Mouse (Mus musculus) heart, adult 8-10 months (tissue): ENCODE measurements around the gene Pou3f1. TPM values are rescaled to one million over a fixed set of nuclear protein-coding genes. Genes with fewer than 3 reads are reported as not detected.

Experiments
- DNase-seq: peaks from one replicate; pipeline ENCODE4 v3.0.0; 2022; ENCODE audit warnings: low spot score
- total RNA-seq, 4 experiments: library from RNA; stranded (reverse); gene quantifications; 2 replicates each; pipeline ENCODE4 v1.2.4; 2022

Gene Pou3f1
- total RNA-seq, result under 1 TPM; 0.09 to 0.31 (median 0.14) TPM

- no peak for DNase-seq
Measured at GRCm38 (mm10) chr4:124656518-124656853, at the start of gene Pou3f1. Pou3f1 (plus strand) TSS chr4:124656807.

- no peak for DNase-seq
Measured at GRCm38 (mm10) chr4:124607166-124607565, 49.4 kb upstream of the Pou3f1 start.

- DNase-seq, result no peak
Measured at GRCm38 (mm10) chr4:124610066-124610465, 46.5 kb upstream of the Pou3f1 start.

- DNase-seq, result no peak
Measured at GRCm38 (mm10) chr4:124610703-124611102, 45.9 kb upstream of the Pou3f1 start, which contains the start of gene 3100002H09Rik. 3100002H09Rik (minus strand) TSS chr4:124610803.

GRCm38 (mm10) chr4:124611768-124612167 is 44.8 kb upstream of the Pou3f1 start:
- DNase-seq, result no peak

- no peak for DNase-seq
Measured at GRCm38 (mm10) chr4:124614189-124614588, 42.4 kb upstream of the Pou3f1 start.

- DNase-seq, result no peak
Measured at GRCm38 (mm10) chr4:124615406-124615960, 41.1 kb upstream of the Pou3f1 start.

DNA sequence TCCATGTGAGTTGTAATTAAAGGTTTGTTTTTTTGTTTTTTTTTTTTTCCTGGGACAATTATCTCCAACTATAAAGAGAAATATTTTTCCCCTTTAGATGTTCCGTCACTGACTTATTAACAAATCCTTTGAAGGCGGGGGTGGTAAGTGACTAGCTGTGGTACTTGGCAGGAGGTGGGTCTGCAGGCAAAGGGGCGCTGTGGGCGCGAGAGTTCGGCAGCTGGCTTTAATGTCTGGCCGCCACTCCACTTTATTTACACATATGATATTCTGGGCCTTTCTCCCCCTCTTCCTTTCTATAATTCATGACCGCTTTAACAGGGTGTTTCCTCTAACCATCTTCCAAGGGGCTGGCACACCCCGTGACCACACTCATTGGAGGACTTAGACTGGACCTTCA is 40.6 kb upstream of the Pou3f1 start:
- DNase-seq, result no peak

DNA sequence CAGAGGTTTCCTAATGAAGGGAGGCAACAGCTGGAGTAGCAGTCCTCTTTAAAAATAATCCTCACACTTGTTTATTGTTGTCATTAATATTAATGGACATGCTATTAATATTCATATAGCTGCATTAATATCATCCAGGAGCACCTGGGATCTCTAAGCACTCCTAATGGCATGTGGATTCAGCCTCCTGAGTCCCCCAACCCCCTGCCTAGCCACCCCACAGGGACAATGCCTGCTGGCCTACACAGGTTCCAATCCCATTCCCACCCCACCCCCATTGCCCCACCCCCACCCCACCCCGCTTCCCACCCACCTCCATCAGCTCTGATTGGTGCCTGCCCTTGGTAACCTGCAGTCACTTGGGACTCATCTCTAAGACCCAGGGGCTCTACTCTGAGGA is 40.0 kb upstream of the Pou3f1 start:
- DNase-seq, result no peak

DNA sequence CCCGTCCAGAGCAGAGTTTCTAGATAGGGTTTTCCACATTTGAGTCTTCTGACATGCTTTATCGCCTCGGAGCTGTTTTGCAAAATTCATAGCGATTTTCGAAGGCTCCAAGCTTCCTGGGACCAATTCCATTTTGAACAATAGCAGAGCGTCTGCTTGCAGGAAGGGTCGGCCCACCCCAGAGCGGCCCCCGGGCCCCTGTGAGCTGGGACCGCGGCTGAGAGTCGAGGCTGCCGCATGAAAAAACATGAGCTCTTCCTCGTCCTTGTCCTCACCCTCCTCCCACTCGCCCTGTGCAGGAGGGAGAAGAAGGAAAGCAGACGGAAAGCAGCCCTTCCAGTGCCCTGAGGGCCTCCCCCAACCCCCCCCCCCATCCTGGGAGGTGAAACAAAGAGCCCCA is 38.0 kb upstream of the Pou3f1 start:
- no peak for DNase-seq

- no peak for DNase-seq
Measured at GRCm38 (mm10) chr4:124621406-124621805, 35.2 kb upstream of the Pou3f1 start.

DNA sequence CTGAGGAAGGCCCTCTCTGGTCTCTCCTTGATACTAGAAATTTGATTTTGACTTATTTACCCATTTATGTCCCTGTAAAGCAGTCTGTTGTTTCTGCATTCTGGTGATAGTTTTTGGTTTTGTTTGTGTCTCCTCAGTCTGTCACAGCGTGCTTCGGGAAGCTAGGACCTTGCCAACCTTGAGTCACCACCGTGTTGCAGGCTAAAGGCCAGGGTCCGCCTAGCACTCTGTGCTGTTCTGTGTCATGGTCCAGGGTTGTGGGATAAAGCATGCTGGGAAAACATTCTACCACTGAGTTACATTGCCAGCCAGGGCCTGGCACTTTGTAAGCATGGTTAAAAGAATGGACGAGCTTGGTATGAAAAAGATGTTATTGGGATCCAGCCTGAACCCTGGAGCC is 34.0 kb upstream of the Pou3f1 start:
- DNase-seq, result no peak

DNA sequence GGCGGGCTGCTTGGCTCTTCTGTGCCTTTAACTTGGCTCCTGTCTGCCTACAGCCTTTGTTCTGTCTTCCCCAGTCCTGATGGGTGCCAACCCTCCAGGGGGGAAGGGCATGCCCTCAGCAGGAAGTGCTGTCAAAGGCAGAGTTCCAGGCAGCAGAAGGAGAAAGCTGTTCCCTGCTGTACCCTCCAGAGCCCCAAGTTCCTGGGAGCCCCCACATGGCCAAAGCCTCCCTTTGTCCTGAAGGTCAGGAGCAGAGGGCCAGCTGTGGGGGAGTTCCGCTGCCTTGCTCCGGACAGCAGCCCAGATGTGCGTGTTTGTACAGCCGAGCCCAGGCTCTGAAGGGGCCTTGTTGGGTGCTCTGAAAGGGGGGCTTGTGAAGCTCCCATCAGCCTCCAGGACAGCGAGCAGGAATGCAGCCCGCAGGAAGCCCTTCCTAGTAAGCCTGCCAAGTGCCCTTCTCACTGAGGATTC is 32.5 kb upstream of the Pou3f1 start:
- DNase-seq, result no peak

- DNase-seq, result no peak
Measured at GRCm38 (mm10) chr4:124626836-124627235, 29.8 kb upstream of the Pou3f1 start.

GRCm38 (mm10) chr4:124631456-124631855 is 25.2 kb upstream of the Pou3f1 start:
- no peak for DNase-seq

- DNase-seq, result no peak
Measured at GRCm38 (mm10) chr4:124632856-124633255, 23.8 kb upstream of the Pou3f1 start.

GRCm38 (mm10) chr4:124633281-124633680 is 23.3 kb upstream of the Pou3f1 start:
- DNase-seq, result no peak

- DNase-seq, result no peak
Measured at GRCm38 (mm10) chr4:124639715-124640114, 16.9 kb upstream of the Pou3f1 start.

GRCm38 (mm10) chr4:124643859-124644258 is 12.7 kb upstream of the Pou3f1 start:
- no peak for DNase-seq

- no peak for DNase-seq
Measured at GRCm38 (mm10) chr4:124644974-124645433, 11.6 kb upstream of the Pou3f1 start.

- no peak for DNase-seq
Measured at GRCm38 (mm10) chr4:124646591-124646990, 10.0 kb upstream of the Pou3f1 start.

DNA sequence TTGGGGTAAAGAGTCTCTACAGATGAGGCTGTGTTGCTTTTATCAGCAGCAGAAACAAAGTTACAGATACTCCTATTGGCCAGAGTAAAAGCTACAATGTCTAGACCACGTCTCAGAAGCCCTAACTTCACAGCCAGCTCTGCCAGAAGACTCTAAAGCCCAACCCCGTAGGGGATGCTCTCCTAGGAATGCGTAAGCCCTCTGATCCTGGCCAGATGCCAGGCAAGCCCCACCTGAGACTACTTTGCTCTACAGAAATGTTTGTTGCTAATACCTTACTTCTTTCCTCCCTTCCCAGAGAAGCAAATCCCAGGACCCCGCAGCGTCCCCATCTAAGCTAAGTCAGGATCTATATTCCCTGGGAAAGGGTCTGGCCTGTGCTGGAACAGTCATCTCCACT is 8.7 kb upstream of the Pou3f1 start:
- no peak for DNase-seq

- no peak for DNase-seq
Measured at GRCm38 (mm10) chr4:124652886-124653285, 3.7 kb upstream of the Pou3f1 start.
